Mouse (Mus musculus) megakaryocyte, embryonic 14.5 days (primary cell): ENCODE measurements around the gene Dgkd.

Source experiments
- FLI1 ChIP-seq: IDR thresholded peaks from 2 replicates; pipeline ENCODE4 v1.6.1; 2012; ENCODE audit warnings: low read length, inconsistent platforms, mixed read lengths
- GATA1 ChIP-seq: IDR thresholded peaks from 3 replicates; pipeline ENCODE4 v1.6.1; 2012; ENCODE audit warnings: mixed read lengths, low read length, inconsistent platforms, borderline replicate concordance

GRCm38 (mm10) chr1:87852892-87853600 lies at the start of gene Dgkd:
- TF ChIP-seq GATA1, result no peak
- TF ChIP-seq FLI1, result no peak
